Mouse (Mus musculus): ENCODE results near the gene Fmod.

- TF ChIP-seq CTCF (IDR thresholded peaks at IDR 0.05; ENCODE audit: control insufficient read depth, insufficient read depth, insufficient replicate concordance, low read depth, low read length) (no peak), POLR2A (IDR thresholded peaks at IDR 0.05; ENCODE audit: control insufficient read depth, low read depth, low read length) (no peak)
Measured at GRCm38 (mm10) chr1:134076789-134077188, 39.7 kb downstream of the Fmod start.
